Mouse (Mus musculus): ENCODE measurements at regions not wholly inside any gene's neighbourhood (a gene's known extent, or its start where the extent isn't known, plus 50 kb on each side); places are given as distances from the start of the nearest gene placed in this dataset.
"Not testable (repeated sequence)": the region's sequence is repeated elsewhere in the genome, so short reads cannot be mapped to it uniquely, and the experiment has no call there.

DNA sequence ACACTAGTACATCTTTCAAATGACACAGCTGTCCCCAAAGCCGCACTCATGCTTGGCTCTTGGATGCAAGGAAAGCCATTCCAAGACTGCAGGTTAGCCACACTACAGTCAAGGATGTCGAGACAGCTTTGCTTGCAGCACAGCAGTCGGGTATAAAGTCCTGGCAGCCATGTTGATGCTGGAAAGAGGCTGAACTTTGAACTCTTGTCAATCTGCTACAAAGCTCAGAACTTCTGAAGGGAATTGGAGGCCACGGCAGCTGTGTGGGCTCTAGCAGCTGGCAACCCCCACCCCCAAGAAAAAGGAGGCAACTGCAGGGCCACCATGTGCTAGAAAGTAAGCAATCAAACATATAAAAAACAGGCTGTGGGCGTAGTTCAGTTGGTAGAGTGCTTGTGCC lies 90.0 kb upstream of the Zcchc2 start:
- DNase-seq = no peak

DNA sequence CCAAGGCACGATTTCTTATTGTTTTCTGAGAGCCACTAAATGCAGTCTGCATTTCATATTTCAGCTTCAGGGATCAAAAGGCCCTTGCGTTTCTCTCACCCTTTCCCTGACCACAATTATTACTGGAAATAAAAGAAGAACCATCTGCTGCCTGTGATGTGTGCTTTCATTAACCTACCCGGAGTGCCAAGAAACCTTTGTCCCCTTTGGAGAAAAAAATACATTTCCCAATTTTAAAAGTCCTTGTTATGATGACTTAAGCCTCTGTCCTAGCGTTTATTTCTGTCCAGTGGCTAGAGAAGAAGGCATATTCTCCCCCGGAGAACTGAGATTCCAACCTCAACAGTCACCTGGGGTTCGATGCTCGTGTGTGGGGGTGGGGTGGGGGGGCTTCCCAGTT lies 89.3 kb upstream of the Zcchc2 start:
- no peak for DNase-seq

DNA sequence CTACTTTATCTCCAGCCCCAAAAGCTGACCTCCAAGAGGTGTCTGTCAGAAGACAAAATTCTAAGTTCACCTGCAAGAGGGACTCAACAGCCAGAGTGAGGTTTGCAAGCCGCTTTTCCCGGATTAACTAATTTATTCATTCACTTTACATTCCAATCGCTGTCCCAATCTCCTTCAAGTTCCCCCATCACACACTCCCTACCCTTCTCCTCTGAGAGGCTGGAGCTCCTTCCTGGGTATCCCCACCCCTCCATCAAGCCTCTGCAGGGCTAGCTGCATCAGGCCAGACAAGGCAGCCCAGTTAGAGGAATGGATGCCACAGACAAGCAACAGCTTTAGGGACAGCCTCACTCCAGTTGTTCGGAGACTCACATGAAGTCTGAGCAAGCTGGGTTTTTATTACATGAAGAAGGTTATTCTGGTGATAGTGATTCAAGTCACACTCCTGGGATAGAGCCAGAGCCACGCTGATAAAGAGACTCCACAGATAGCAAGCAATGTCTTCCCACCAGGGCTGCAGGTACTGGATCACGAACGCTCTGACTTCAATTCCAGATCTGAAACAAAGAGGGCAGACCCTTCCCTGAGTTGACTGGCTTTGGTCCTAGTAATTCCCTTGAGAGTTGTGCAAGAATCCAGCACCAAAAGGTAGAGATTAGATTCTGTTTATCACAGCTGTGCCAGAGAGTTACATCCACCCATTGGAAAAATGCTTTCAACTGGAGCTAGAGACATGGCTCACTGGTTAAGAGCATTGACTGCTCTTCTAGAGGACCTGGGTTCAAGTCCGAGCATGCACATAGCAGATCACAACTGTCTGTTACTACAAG lies 86.7 kb upstream of the Zcchc2 start:
- DNase-seq = no peak

DNA sequence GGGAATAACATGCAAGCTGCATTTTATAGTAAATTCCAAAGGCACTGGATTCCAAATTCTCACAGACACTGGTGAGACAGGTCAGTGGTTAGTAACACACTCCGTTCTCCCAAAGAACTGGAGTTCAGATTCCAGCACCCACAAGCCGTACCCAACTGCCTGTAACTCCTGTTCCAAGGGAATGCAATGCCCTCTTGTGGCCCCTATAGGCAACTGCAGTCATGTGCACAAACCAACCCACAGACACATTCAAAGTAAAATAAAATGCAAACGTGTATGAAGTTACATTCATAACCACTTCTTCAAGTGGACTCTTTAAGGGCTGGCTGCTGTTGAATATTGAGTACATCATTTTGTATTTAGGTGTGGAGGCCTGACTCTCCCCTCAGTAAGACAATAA lies 85.5 kb upstream of the Zcchc2 start:
- no peak for DNase-seq

DNA sequence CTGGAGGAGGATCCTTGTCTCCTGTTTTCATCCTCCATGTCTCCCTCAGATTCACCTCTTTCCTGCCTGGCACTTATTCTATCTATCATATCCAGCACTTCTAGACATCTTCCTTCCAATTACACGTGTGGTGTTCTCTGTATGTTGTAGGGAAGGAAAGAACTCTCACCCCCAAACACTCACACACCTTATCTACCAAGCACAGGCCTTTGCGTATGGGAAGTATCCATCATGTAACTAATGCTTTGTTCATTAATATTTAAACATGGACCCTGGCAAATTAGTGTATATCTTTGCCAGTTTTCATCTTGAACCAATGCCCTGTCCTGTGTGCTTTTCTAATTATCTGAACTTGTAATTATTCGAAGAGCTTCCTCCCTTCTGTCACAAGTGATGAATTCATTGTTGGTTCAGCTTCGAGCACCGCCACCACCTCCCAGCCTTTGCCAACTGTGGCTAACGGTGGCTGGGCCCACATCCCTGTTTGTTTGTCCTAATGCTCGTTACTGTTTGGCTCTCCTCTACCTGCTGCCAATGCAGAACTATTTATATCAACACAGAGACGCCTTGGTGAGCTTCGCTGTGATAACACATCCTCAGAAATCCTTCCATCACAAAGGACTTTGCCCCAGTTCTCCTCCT lies 84.3 kb upstream of the Zcchc2 start:
- no peak for DNase-seq

DNA sequence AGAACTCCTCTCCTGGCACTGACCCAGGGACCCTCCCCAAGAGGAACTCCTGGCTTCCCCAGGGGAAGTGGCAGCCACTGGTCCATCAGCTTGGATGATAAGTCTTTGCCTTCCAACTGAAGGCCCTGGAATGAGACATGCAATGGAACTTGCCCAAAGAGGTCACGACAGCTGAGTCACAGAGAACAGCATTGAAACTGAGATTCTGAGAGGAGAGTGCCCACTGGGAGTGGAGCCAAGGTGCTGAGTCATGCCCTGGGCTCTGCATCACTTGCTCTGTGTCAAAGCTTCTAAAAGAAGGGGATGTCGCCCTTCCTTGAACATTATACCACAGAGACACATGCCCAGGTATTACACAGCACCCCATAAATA lies 83.8 kb upstream of the Zcchc2 start:
- no peak for DNase-seq

DNA sequence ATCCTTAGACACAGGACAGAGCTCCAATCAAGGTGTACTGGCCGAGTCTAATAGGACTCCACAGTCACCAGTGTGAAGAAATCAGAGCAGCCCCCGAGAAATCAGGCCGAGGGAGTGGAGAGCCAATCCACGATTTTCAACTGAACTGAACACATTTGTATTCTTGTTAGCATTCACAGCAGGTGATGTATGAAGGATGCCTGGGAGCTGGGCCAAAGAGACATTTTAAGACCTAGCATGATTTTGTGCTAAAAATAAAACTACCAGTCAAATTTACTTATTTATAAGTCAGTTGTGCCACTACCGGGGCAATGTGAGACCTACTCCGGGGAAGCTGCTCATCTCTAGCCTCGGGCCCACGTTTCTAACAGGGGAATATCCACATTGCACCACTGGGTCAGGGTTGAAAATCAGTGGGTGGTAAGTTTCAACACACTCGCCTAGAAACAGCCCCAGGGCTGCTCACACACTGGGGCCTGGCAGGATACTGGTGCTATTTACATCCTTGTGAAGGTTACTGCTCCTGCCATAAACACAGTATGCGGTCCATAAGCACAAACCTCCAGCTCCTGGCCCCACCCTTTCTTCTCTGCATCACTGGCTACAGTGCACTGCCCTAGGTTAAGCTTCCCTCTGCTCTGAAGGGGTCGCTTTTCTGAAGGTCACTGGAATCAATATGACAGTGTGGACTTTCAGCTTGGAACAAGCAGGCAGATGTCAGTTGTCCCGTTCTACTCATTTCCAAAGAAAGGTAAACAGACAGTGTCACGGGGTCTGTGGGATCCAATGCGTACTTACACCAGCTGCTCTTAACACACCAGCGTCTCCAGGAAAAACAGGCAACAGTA lies 82.0 kb upstream of the Zcchc2 start:
- peak; percentile 13 for DNase-seq

DNA sequence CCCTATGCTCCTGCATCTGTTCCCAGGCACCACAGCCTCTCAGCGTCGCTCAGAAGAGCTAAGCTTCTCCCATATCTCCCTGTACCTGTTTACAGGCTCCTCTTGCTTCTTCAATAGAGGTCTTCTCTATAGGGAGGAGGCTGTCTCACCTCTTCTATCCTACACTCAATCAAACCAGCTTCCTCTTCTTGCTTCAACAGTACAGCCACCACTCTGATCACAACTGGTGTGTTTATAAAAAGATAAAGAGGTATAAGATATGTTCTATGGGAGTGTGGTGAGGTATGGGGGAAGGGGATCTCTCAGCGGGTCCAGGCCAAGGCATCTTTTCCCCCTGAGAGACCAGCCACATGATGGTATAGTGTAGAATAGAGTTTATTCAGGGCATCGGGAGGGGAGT lies 81.1 kb upstream of the Zcchc2 start:
- DNase-seq = no peak

DNA sequence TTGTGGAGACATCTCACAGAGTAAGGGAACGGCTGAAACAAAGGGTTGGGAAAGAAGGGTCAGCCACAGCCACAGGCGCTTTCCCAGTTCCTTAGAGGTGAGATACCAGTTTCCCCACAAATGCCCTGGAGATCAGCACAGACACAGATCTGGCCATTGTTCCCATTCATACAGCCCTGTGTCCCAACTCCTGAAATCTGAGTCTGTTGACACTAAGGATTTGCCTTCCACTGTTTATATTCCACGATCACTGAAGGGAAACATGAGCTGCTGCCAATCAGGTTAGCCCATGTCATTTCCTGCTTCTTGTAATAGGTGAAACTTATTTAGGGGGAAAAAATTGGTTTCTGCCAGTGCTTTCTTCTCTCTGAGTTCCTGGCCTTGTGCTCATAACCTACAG lies 78.5 kb upstream of the Zcchc2 start:
- no peak for DNase-seq

DNA sequence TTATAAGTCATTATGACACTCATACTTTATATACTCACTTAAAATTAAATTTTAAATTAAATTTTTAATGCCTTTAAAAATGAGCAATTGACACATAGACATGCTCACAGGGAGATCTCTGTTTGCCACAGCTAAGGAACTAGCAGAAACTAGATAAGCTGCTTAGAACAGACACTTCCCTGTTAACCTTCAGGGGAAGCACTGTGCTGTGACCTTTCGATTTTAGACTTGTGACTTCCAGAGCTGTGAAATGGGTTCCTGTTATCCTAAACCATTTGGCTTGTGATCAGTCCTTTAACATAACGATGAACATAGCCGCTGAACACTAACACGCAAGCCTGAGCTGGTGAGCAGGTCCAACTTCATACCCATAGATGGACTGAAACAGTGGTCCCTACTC lies 68.4 kb upstream of the Zcchc2 start:
- no peak for DNase-seq

DNA sequence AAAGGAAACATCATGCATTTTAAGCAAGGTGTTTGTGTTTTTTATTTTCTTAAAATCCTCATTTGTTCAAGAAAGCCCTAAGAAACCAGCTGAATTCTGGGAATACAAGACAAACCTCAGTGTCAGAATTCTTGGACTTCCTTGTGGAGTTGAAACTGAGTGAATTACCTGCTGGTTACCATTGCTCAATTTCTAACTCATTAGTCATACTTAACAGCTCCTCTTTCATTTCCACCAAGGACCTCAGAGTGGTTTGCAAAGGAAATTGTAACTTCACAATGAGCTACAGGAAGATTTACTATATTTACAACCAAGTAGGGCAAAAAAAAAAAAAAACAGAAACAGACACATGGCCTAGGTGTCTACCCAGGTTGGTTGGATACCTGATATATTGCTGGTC lies 67.6 kb upstream of the Zcchc2 start:
- no peak for DNase-seq

DNA sequence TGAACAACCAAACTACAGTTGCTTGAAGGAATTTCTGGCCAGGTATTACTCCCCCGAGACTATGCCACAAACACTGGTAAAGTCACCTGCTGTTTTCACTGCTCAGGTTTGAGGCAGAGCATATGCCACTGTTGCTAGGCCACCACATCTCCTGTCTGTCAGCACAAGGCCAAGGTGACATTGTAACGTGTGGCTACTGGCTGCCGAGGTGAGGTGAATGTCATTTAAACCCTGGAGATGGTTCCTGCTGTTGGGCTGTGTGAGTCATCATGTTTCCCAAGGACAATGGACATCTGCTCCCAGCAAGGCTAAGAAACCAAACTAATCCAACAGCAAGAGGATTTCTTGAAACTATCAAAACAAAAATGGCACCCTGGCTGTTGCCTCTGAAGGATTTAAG lies 67.2 kb upstream of the Zcchc2 start:
- no peak for DNase-seq

DNA sequence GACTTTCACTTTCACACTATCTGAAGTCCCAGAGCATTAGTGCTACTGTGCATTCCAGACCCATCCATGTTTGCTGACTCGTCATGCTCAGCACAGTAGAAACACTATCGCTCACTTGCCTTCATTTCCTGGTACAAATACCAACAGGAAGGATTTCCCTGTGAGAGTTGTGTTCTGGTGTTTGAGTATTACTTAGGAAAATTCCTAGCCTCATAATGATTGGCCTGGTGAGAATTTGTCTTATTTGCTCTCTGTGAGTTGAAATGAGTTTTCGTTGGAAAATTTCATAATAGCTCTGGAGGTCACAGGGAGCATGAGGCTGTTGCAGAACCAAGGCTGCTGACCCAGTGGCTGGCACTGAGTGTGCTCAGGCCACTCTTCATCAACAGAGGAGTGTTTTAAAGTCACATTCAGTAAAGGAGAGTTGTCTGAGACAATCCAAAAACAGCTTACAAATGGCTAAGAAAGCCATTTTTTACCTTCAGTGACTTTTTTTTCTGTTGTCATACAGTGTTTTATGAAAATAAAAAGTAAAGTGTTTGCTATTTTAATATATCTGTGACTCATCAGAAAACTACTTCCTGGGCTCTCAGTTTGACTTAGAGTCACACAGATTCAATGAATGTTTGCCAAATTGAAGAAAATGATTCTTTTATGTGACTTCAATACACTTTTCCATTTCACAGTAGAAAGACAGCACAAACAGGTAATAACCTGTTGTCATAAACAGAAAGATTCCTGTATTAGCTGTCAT lies 64.4 kb upstream of the Zcchc2 start:
- no peak for DNase-seq

DNA sequence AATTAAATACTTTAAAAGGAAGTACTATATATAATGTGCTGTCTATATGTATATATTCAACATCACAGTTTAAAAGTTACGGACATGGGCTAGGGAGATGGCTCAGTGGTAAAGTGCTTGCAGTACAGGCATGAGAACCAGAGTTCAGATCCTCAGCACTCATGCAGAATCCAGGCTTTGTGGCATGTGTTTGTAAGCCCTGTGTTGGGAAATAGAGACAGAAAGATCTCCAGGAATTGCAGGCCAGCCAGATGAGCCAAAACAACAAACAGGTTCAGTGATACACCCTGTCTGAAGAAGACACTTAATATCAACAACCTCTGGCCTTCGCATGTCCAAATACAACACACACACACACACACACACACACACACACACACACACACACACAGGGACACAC lies 63.3 kb upstream of the Zcchc2 start:
- no peak for DNase-seq

DNA sequence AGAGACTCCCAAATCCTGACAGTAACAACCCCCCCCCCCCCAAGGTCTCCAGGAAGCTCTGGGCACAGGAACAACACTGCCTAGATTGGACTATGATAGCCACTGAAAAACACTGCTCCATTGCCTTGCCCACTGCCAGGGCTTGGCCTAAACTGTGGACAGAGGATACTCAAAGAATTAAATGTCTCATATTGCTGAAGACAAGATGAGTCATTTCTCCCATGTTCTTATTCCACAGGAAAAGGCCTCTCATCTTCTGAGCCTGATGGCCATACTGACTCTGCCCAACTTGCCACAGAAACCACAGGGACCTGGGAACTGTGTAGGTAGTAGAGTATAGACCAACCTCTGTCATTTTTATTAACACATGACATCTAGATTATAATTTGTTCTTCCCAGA lies 59.4 kb upstream of the Zcchc2 start:
- no peak for DNase-seq

DNA sequence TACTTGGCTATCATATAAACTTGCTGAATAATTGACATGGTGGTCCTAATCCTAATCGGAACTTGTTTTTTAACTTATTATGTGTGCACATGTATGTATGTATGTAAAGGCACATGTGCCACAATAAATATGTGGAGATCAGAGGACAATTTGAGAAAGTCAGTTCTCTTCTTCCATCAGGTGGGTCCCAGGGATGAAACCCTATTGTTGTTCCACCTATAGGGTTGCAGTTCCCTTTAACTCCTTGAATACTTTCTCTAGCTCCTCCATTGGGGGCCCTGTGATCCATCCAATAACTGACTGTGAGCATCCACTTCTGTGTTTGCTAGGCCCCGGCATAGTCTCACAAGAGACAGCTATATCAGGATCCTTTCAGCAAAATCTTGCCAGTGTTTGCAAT lies 56.0 kb upstream of the Zcchc2 start:
- DNase-seq = not testable (repeated sequence)

Measured in liver (tissue).